Mouse (Mus musculus) thymus, adult 18-20 months (tissue): ENCODE results near the gene Aldh3b1.

Experiments used
- DNase-seq, 2 experiments: peaks; one replicate each; pipeline ENCODE4 v3.0.0; 2022; ENCODE audit warnings: mixed read lengths in 2 of 2

Aldh3b1 gene

DNA sequence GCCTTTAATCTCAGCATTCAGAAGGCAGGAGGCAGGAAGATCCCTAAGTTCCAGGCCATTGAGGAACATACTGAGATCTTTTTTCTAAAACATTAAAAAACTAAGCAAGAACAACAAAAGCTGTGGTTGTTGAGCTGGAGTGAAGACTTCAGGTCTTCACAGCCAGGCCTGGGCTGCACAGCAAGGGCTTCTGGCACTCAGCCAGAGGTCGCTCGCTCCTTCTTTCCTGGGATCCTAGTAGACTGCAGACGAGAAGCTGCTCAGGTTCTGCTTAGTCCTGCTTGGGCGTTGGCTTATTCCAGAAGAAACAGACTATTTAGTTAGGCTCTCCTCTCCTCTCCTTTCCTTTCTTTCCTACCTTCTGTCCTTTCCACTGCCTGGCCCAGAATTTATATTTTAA is 57.2 kb downstream of the Aldh3b1 start:
- no peak for DNase-seq

DNA sequence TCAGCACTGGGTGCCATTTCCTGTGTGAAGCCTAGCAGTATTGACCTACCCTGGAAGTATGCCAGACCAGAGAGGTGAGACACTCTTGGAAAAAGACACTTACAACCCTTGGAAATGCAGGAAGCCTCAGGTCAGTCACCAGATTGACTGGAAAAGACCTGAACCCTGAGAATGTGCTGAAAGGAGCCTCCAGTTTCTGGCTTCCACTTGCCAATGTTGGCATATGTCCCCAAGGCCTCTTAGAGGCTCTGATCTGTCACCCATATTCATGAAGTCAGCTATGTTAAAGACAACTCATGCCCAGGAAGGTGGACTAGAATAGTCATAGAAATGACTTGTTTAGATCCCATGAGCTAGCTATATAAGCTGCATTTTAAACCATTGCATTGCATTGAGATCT is 58.1 kb downstream of the Aldh3b1 start:
- no peak for DNase-seq

DNA sequence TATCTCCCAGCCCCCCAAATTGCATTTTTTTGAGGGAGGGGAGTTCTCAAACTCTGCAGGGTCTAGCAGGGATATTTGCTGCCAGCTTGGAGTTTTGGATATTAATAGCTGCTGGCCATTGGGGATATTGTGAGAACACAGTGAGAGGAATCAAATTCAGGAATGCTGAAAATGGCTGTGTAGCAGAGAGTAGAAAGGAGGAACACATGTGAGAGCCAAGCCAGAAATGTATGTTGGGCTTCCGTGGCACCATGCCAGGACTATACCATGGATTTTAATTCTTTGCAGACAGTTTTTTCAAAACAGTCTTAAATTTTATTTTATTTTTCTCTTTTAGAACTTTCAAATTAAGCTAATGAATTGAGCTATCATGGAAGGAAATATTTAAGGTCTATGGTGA is 61.3 kb downstream of the Aldh3b1 start:
- no peak for DNase-seq

DNA sequence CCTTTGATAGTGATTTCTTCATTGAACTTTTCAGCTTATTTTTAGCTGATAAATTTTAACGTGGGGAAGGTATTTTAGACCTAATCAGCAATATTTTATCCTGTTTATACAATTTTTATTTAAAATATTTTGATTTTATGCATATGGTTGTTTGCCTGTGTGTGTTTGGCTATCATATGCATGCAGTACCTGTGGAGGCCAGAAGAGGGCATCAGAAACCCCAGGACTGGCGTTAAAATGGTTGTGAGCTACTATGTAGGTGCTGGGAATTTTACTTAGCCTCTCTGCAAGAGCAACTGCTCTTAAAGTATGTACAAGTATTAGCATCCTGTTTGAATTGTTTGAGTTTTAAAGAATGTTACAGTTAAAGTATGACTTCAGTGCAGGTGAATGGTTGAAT is 64.6 kb downstream of the Aldh3b1 start:
- DNase-seq: no peak
